Mouse (Mus musculus) ES-E14 (cell line): ENCODE measurements around the gene Irak4. TPM values are rescaled to one million over a fixed set of nuclear protein-coding genes. Genes with fewer than 3 reads are reported as not detected.

ENCODE experiments used
- DNase-seq: peaks from one replicate; pipeline ENCODE4 v3.0.0-alpha.2; 2013; ENCODE audit warnings: low read depth, low spot score
- H3K27ac ChIP-seq: 2 replicates; pipeline ENCODE4 v1.5.1; 2012; ENCODE audit warnings: low read depth, mild to moderate bottlenecking, low read length, moderate library complexity, mixed read lengths; ENCODE audit not compliant: poor library complexity, insufficient read depth, severe bottlenecking
- H3K36me3 ChIP-seq: 2 replicates; pipeline ENCODE4 v1.6.1; 2012; ENCODE audit warnings: mild to moderate bottlenecking, low read length, moderate library complexity, mixed read lengths; ENCODE audit not compliant: control insufficient read depth, poor library complexity, insufficient read depth, severe bottlenecking
- H3K4me1 ChIP-seq, 2 experiments: fragments of 150-350 bp in 1 of 2; sonication (generic) in 1 of 2; 2 replicates each; pipeline ENCODE4 v1.6.1; 2012; ENCODE audit warnings: low read length in 2 of 2, mild to moderate bottlenecking in 1 of 2, mixed read lengths in 1 of 2; ENCODE audit not compliant: control insufficient read depth in 2 of 2, insufficient read depth in 2 of 2, poor library complexity in 1 of 2
- H3K4me3 ChIP-seq, 2 experiments: fragments of 150-350 bp in 1 of 2; sonication (generic) in 1 of 2; 2 replicates each; pipeline ENCODE4 v1.5.1; 2012; ENCODE audit warnings: low read length in 2 of 2, low read depth in 1 of 2, mild to moderate bottlenecking in 1 of 2, mixed read lengths in 1 of 2; ENCODE audit not compliant: insufficient read depth in 1 of 2, poor library complexity in 1 of 2, severe bottlenecking in 1 of 2
- H3K9ac ChIP-seq: 2 replicates; pipeline ENCODE4 v1.6.1; 2012; ENCODE audit warnings: low read depth, mild to moderate bottlenecking, low read length, mixed read lengths; ENCODE audit not compliant: poor library complexity, insufficient read depth, severe bottlenecking
- H3K9me3 ChIP-seq: fragments of 150-350 bp; sonication (generic); 2 replicates; pipeline ENCODE4 v1.6.1; 2012; ENCODE audit warnings: low read depth, mild to moderate bottlenecking, low read length; ENCODE audit not compliant: control insufficient read depth, insufficient read depth
- CHD2 ChIP-seq: IDR thresholded peaks from 2 replicates; pipeline ENCODE4 v1.6.1; 2014; ENCODE audit warnings: mild to moderate bottlenecking, low read depth, low read length, inconsistent platforms
- HCFC1 ChIP-seq: IDR thresholded peaks from 2 replicates; pipeline ENCODE4 v1.6.1; 2012; ENCODE audit warnings: low read length, inconsistent platforms, borderline replicate concordance; ENCODE audit not compliant: insufficient read depth
- MAFK ChIP-seq: IDR thresholded peaks from 2 replicates; pipeline ENCODE4 v1.6.1; 2014; ENCODE audit warnings: mild to moderate bottlenecking, low read depth, low read length, inconsistent platforms; ENCODE audit not compliant: insufficient read depth
- ZC3H11A ChIP-seq: IDR thresholded peaks from 2 replicates; pipeline ENCODE4 v1.6.1; 2012; ENCODE audit warnings: low read depth, mild to moderate bottlenecking, inconsistent platforms, low read length, borderline replicate concordance
- ZNF384 ChIP-seq: IDR thresholded peaks from 2 replicates; pipeline ENCODE4 v1.6.1; 2012; ENCODE audit warnings: low read depth, low read length, inconsistent platforms
- in situ Hi-C, 2 experiments: fragments of 600-800 bp; cut with MboI; formaldehyde crosslinking; loops; one replicate each; pipeline ENCODE4 v1.15.1; 2025; ENCODE audit warnings: low sequenced_read_pairs in 2 of 2, inconsistent platforms in 1 of 2; ENCODE audit not compliant: unreplicated experiment in 2 of 2
- total RNA-seq: library from RNA; depleted of rRNA; stranded (reverse); fragments of 300-350 nt; gene quantifications from 2 replicates; pipeline ENCODE4 v1.2.3, GENCODE M21; 2012

Gene Irak4
- total RNA-seq, 1 experiment, result 2.3 TPM

DNA sequence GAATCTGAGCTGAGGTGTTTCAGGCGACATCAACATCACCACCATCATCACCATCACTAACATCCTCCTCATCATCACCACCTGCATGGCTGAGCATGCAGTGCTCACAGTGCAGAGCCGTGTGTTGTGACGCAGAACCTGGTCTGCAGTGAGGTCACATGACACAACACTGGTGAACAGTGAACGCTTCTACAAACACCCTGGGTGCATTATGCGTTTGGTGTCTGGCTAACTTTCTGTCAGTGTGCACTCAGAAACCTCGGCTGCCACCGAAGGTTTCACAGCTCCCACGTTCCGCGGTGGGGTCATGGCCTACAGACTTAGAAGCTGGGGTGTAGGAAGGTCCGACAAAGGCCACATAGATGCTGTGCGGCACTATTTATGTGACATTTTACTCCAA is 18.5 kb upstream of the Irak4 start:
- H3K9me3 ChIP-seq, result no peaks in the 10 kb centered on the region
- no peak overlapping the region for H3K9ac ChIP-seq
- no peaks in the 10 kb centered on the region for H3K4me1 ChIP-seq
- no peak overlapping the region for H3K27ac ChIP-seq
- no peak for TF ChIP-seq MAFK
- no peak for TF ChIP-seq ZC3H11A
- no peak for TF ChIP-seq CHD2
- TF ChIP-seq HCFC1, result no peak
- TF ChIP-seq ZNF384, result no peak
- DNase-seq, result no peak
- H3K36me3 ChIP-seq, result no peaks in the 10 kb centered on the region; the same call in 1 of the 2 replicates
- no peak overlapping the region for H3K4me3 ChIP-seq
- in situ Hi-C loops, result no loop called here

- no peaks in the 10 kb centered on the region; the same call in 1 of the 2 replicates for H3K36me3 ChIP-seq
- TF ChIP-seq ZNF384 (no peak), CHD2 (no peak), ZC3H11A (no peak), HCFC1 (no peak), MAFK (no peak)
- H3K9me3 ChIP-seq, result no peaks in the 10 kb centered on the region
- no peaks in the 10 kb centered on the region for H3K4me1 ChIP-seq
- no peak overlapping the region for H3K4me3 ChIP-seq
- no peak for DNase-seq
- H3K9ac ChIP-seq, result no peak overlapping the region
- no peak overlapping the region for H3K27ac ChIP-seq
- in situ Hi-C loops, result no loop called here
These were observed 12.9 kb upstream of the Irak4 start for GRCm38 (mm10) chr15:94530519-94530918.

DNA sequence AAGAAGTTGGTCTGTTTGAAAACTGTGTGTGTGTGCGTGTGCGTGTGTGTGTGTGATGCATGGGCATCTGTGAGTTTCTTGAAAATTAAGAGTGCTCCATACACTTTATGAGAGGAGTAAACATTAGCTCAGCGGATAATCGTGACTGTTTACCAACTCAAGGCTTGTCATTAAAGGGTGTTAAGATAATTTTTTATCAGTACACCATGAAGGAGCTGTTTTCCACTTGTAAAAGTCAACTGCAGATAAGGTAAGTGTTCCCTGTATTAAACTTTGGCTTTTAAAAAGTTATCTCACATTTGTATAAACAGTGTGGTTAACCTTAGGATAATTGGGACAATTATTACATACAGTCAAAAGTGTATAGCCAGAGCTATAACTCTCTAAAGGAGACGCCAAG is 11.1 kb upstream of the Irak4 start:
- Histone ChIP-seq H3K9me3 (no peaks in the 10 kb centered on the region), H3K36me3 (no peaks in the 10 kb centered on the region; the same call in 1 of the 2 replicates), H3K27ac (no peak overlapping the region), H3K9ac (no peak overlapping the region), H3K4me1 (no peaks in the 10 kb centered on the region), H3K4me3 (no peak overlapping the region)
- in situ Hi-C loops, result no loop called here
- TF ChIP-seq ZNF384, result no peak
- TF ChIP-seq CHD2, result no peak
- TF ChIP-seq MAFK, result no peak
- TF ChIP-seq HCFC1, result no peak
- no peak for TF ChIP-seq ZC3H11A
- DNase-seq, result no peak

DNA sequence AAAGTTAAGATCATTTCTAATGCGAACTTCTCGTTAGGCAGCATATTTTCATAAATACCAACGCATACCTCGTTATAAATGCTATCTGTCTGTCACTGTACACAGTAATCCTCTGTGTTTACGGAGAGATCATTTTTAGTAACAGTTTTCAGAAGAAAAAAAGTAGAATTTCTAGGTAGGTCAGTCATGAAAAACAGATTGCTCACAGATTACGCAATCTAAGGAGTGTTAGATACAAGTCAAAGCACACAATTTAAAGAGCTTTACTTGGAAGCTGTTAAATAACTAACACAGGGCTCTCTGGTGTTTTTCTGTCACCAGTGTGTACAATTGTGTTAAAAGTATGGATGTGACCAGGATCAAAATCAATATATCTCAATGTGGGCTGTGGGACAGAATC is 10.5 kb upstream of the Irak4 start:
- H3K36me3 ChIP-seq, result no peaks in the 10 kb centered on the region; the same call in 1 of the 2 replicates
- in situ Hi-C loops, result no loop called here
- no peak overlapping the region for H3K4me3 ChIP-seq
- no peaks in the 10 kb centered on the region for H3K4me1 ChIP-seq
- H3K9ac ChIP-seq, result no peak overlapping the region
- TF ChIP-seq HCFC1, result no peak
- no peak for TF ChIP-seq MAFK
- TF ChIP-seq ZNF384, result no peak
- TF ChIP-seq CHD2, result no peak
- no peak for TF ChIP-seq ZC3H11A
- no peak overlapping the region for H3K27ac ChIP-seq
- DNase-seq, result no peak
- no peaks in the 10 kb centered on the region for H3K9me3 ChIP-seq

DNA sequence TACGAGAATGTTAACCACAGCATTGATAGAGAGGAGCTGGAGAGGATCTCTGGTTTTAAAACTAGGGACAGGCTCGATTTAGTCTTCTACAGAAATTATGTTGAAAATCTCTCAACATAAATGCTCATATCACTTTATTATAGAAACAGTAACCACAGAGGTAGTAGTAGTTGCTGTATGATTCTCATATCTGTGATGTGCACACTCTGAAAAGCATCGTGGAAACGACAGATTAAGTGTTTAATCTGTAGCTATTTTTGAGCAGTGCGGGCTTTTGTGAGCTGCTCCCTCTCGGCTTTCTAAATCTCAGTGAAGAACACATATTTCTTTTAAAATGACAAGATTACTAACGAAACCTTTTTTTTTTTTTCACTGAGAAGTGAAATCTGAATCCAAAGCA is 7.9 kb upstream of the Irak4 start:
- in situ Hi-C loops, result no loop called here
- Histone ChIP-seq H3K9me3 (no peaks in the 10 kb centered on the region), H3K4me3 (no peak overlapping the region)

More for the DNA sequence above, 7.9 kb upstream of the Irak4 start:
- H3K4me1 ChIP-seq, result no peaks in the 10 kb centered on the region
- H3K36me3 ChIP-seq, result no peaks in the 10 kb centered on the region
- H3K27ac ChIP-seq, result no peak overlapping the region
- DNase-seq, result no peak
- TF ChIP-seq MAFK, result no peak
- no peak for TF ChIP-seq ZC3H11A
- TF ChIP-seq CHD2, result no peak
- no peak for TF ChIP-seq ZNF384
- no peak overlapping the region for H3K9ac ChIP-seq
